Comparison of ENCODE assay signal across 8 mouse cellular contexts in the genomic region with DNA sequence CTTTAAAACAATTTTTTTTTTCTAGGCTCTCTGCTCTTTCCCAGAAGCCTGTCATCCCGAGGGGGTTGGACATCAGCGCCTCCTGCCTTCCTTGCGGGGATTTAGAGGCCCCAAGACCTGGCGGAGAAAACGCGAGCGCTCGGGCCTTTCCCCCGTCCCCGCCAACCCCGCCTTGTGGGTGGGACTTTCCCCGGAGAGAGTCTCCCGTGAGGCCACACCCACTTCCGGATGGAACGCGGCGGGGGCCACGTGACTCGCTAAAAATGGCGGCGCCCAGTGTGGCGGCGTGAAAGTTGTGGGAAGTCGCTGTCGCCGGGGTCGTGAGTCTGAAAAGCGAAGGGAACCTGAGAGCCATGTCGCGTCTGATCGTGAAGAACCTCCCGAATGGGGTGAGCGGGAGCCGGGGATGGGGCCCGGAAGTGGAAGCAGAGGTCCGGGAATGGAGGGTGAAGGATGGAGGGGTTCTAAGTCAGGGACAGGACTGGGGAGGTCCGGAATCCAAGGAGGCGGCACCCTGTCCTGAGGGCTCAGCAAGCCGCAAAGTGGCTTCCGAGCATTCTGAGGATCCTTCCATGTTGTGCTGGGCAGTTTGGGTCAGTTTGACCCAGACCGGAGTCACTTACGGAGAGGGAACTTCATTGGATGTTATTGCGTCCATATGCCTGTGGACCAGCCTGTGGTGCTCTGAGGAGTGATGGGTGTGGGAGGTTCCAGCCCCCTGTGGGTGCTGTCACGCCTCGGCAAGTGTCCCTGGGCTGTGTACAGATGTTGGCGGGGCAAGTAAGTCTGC. TPM values are rescaled to one million over a fixed set of nuclear protein-coding genes. Genes with fewer than 3 reads are reported as not detected.
DNase-seq lines count a peak whose midpoint lies in the region; ATAC-seq and TF ChIP-seq lines count a peak whose summit lies in the region.

Gene Rbm19 (plus strand): TSS at position 205 of the 790 bp plus-strand sequence.

- H3K4me2 ChIP-seq in lung, postnatal 0 days (replicated peaks; ENCODE audit: low read depth, low read length): peak within 1 kb of the TSS; percentile 83

- peaks cover 0 to 4% of the 10 kb centered on the region in 2 experiments; a peak in 2 of 4 replicates for H3K4me1 ChIP-seq in MEL (ENCODE audit: control insufficient read depth in 1 of 2, insufficient read depth in 2 of 2, low read length in 2 of 2)
- no peaks in the 10 kb centered on the region for H3K4me1 ChIP-seq in cerebellum, adult 2 months (ENCODE audit: control insufficient read depth, insufficient read depth, low read length)
- peaks cover 8% of the 10 kb centered on the region for H3K4me1 ChIP-seq in hindbrain, embryonic 10.5 days (replicated peaks)
- peaks cover 4% of the 10 kb centered on the region; the same call in 1 of the 2 replicates for H3K4me1 ChIP-seq in lung, postnatal 0 days (ENCODE audit: insufficient read depth, low read depth, low read length)

- under 1% methylated on average over 46 of the region's 46 CpGs for WGBS in cerebellum, adult 2 months
- under 1% methylated on average over 46 of the region's 46 CpGs for WGBS in hindbrain, embryonic 10.5 days
- under 1% methylated on average over 46 of the region's 46 CpGs for WGBS in lung, postnatal 0 days

- H3K9ac ChIP-seq in MEL (ENCODE audit: control insufficient read depth, low read depth, low read length, poor library complexity, severe bottlenecking): peak within 1 kb of the TSS; percentile 79
- peak within 1 kb of the TSS; percentile 46 for H3K9ac ChIP-seq in lung, postnatal 0 days (replicated peaks; ENCODE audit: low read depth)

- peak within 1 kb of the TSS; percentile 22 for H3K27ac ChIP-seq in MEL (ENCODE audit: control insufficient read depth, low read depth, low read length)
- H3K27ac ChIP-seq in cerebellum, adult 2 months (ENCODE audit: insufficient read depth, low read length): no peak within 1 kb of the TSS
- peak within 1 kb of the TSS; percentile 81 for H3K27ac ChIP-seq in hindbrain, embryonic 10.5 days
- H3K27ac ChIP-seq in lung, postnatal 0 days (ENCODE audit: low read length): no peak within 1 kb of the TSS; the same call in 1 of the 2 replicates

- H3K79me2 ChIP-seq in MEL (ENCODE audit: control insufficient read depth, insufficient read depth, low read length, poor library complexity): peaks cover 14% of the 10 kb centered on the region

- no peak for TF ChIP-seq RAD21 in MEL (IDR thresholded peaks at IDR 0.05; ENCODE audit: low read depth, low read length)

- TF ChIP-seq POLR2A in MEL (IDR thresholded peaks at IDR 0.05; ENCODE audit: control insufficient read depth in 1 of 2, insufficient read depth in 1 of 2, low read depth in 1 of 2, low read length in 2 of 2, poor library complexity in 1 of 2): peak; percentile 85 to 92
- peak; percentile 75; the same call in 1 of the 2 replicates for TF ChIP-seq POLR2A in cerebellum, adult 2 months (IDR thresholded peaks at IDR 0.05; ENCODE audit: borderline replicate concordance, insufficient read depth, low read length)

- DNase-seq in MEL (ENCODE audit: low read depth, low spot score): peak; percentile 92
- peak; percentile 91 for DNase-seq in cerebellum, adult 2 months
- DNase-seq in forelimb bud, embryonic 11.5 days (ENCODE audit: low read depth, low spot score): peak; percentile 89
- DNase-seq in hindbrain, embryonic 10.5 days (ENCODE audit: low spot score): peak; percentile 90
- DNase-seq in layer of hippocampus, adult 9-11 months: peak; percentile 89
- DNase-seq in lung, postnatal 0 days (ENCODE audit: low spot score): peak; percentile 95
- peak; percentile 85 for DNase-seq in ovary, postnatal 14 days (ENCODE audit: low spot score)
- DNase-seq in thymus, postnatal 14 days: peak; percentile 95

- peak; percentile 96 for ATAC-seq in lung, postnatal 0 days

- no peak for TF ChIP-seq EP300 in MEL (IDR thresholded peaks at IDR 0.05; ENCODE audit: low read depth in 1 of 2, low read length in 2 of 2)
- no peak for TF ChIP-seq EP300 in lung, postnatal 0 days (IDR thresholded peaks at IDR 0.05)

- TF ChIP-seq CTCF in MEL (IDR thresholded peaks at IDR 0.05 in 2 of 3, conservative IDR thresholded peaks at IDR 0.05 in 1 of 3; ENCODE audit: control insufficient read depth in 1 of 3, insufficient read depth in 1 of 3, low read depth in 2 of 3, low read length in 3 of 3, poor library complexity in 1 of 3, severe bottlenecking in 1 of 3): peak in 2 of 3 experiments; percentile 16 to 30; a peak in 2 of 6 replicates
- TF ChIP-seq CTCF in cerebellum, adult 2 months (IDR thresholded peaks at IDR 0.05; ENCODE audit: borderline replicate concordance, insufficient read depth, low read depth, low read length): peak; percentile 10; the same call in 1 of the 2 replicates
- peak; percentile 54 for TF ChIP-seq CTCF in lung, postnatal 0 days (IDR thresholded peaks at IDR 0.05)

- H3K36me3 ChIP-seq in MEL (ENCODE audit: control insufficient read depth in 1 of 2, insufficient read depth in 2 of 2, low read length in 2 of 2): peaks cover 0 to 5% of the 10 kb centered on the region in 2 experiments; a peak in 3 of 4 replicates
- H3K36me3 ChIP-seq in hindbrain, embryonic 10.5 days: peaks cover 32% of the 10 kb centered on the region
- H3K36me3 ChIP-seq in lung, postnatal 0 days (ENCODE audit: insufficient read depth, low read length): peaks cover 15% of the 10 kb centered on the region; the same call in 1 of the 2 replicates

- H3K9me3 ChIP-seq in MEL (replicated peaks; ENCODE audit: insufficient read depth, low read length): no peaks in the 10 kb centered on the region
- no peaks in the 10 kb centered on the region for H3K9me3 ChIP-seq in hindbrain, embryonic 10.5 days
- H3K9me3 ChIP-seq in lung, postnatal 0 days (ENCODE audit: low read length): no peaks in the 10 kb centered on the region

- H3K4me3 ChIP-seq in MEL (ENCODE audit: control insufficient read depth in 1 of 2, insufficient read depth in 1 of 2, low read depth in 2 of 2, low read length in 2 of 2): peak within 1 kb of the TSS; percentile 84 to 97
- peak within 1 kb of the TSS; percentile 83 for H3K4me3 ChIP-seq in cerebellum, adult 2 months (replicated peaks; ENCODE audit: insufficient read depth, low read depth, low read length)
- H3K4me3 ChIP-seq in hindbrain, embryonic 10.5 days: peak within 1 kb of the TSS; percentile 91
- peak within 1 kb of the TSS; percentile 80 for H3K4me3 ChIP-seq in lung, postnatal 0 days (ENCODE audit: low read depth, low read length)

- no peaks in the 10 kb centered on the region for H3K27me3 ChIP-seq in MEL (ENCODE audit: control insufficient read depth in 1 of 2, insufficient read depth in 2 of 2, low read length in 2 of 2)
- H3K27me3 ChIP-seq in cerebellum, adult 2 months (ENCODE audit: control insufficient read depth, insufficient read depth, low read length): no peaks in the 10 kb centered on the region; the same call in 1 of the 2 replicates
- no peaks in the 10 kb centered on the region for H3K27me3 ChIP-seq in hindbrain, embryonic 10.5 days (ENCODE audit: insufficient read depth, poor library complexity, severe bottlenecking)
- no peaks in the 10 kb centered on the region for H3K27me3 ChIP-seq in lung, postnatal 0 days (replicated peaks; ENCODE audit: insufficient read depth, low read length)

TF ChIP-seq in MEL, 35 proteins besides CTCF, POLR2A, EP300 and RAD21 (continues in another document):
- TF ChIP-seq MAX (IDR thresholded peaks at IDR 0.05; ENCODE audit: low read length) (peak; percentile 98), MEF2A (IDR thresholded peaks at IDR 0.05; ENCODE audit: extremely low read depth, insufficient replicate concordance, low read depth, low read length, poor library complexity, severe bottlenecking) (no peak), MYC (IDR thresholded peaks at IDR 0.05; ENCODE audit: low read depth, low read length) (peak; percentile 89; the same call in 1 of the 2 replicates), ZNF384 (IDR thresholded peaks at IDR 0.05; ENCODE audit: low read depth, low read length) (no peak), TCF12 (IDR thresholded peaks at IDR 0.05; ENCODE audit: low read depth, low read length) (peak; percentile 49; the same call in 1 of the 2 replicates), ELF1 (IDR thresholded peaks at IDR 0.05; ENCODE audit: low read depth, low read length) (peak; percentile 94), MXI1 (IDR thresholded peaks at IDR 0.05; ENCODE audit: low read depth, low read length) (peak; percentile 100), TAL1 (IDR thresholded peaks at IDR 0.05; ENCODE audit: low read length) (no peak), CHD2 (IDR thresholded peaks at IDR 0.05; ENCODE audit: low read length) (no peak), ZC3H11A (IDR thresholded peaks at IDR 0.05; ENCODE audit: low read depth, low read length) (no peak), USF1 (IDR thresholded peaks at IDR 0.05; ENCODE audit: low read depth, low read length) (peak; percentile 99), E2F4 (IDR thresholded peaks at IDR 0.05; ENCODE audit: borderline replicate concordance, low read depth, low read length) (no peak), JUND (IDR thresholded peaks at IDR 0.05; ENCODE audit: low read depth, low read length) (no peak), NELFE (IDR thresholded peaks at IDR 0.05; ENCODE audit: low read depth, low read length) (peak; percentile 64; the same call in 1 of the 2 replicates), BHLHE40 (IDR thresholded peaks at IDR 0.05; ENCODE audit: borderline replicate concordance, low read depth, low read length) (no peak; the same call in 1 of the 2 replicates), GATA1 (IDR thresholded peaks at IDR 0.05; ENCODE audit: low read depth, low read length) (no peak), MAZ (IDR thresholded peaks at IDR 0.05; ENCODE audit: low read depth, low read length) (no peak), MYB (IDR thresholded peaks at IDR 0.05; ENCODE audit: low read depth, low read length) (no peak), KAT2A (conservative IDR thresholded peaks at IDR 0.05; ENCODE audit: low read depth, low read length) (no peak; the same call in 1 of the 2 replicates), RCOR1 (IDR thresholded peaks at IDR 0.05; ENCODE audit: low read depth, low read length) (no peak), GABPA (IDR thresholded peaks at IDR 0.05; ENCODE audit: low read depth, low read length) (no peak), POLR2AphosphoS2 (IDR thresholded peaks at IDR 0.05; ENCODE audit: low read length) (peak; percentile 46; the same call in 1 of the 2 replicates), SMC3 (IDR thresholded peaks at IDR 0.05; ENCODE audit: low read depth, low read length) (no peak), ETS1 (IDR thresholded peaks at IDR 0.05; ENCODE audit: low read depth, low read length) (no peak)

RNA-seq across cellular contexts. Expression of gene Rbm19, which starts in this region (rescaled TPM):
- total RNA-seq in MEL (2012; rRNA removed): 57.1 and 66.3 TPM in 2 replicates
- polyA plus RNA-seq in MEL (2012; ENCODE audit: insufficient read depth in 1 of 2, insufficient read length in 2 of 2, low read depth in 1 of 2, low replicate concordance in 2 of 2, missing spikeins in 1 of 2): 10 to 100 TPM in 1 of 2 experiments, not detected in 1; 74.3 TPM
- 13.8 and 15.3 TPM in 2 replicates for polyA plus RNA-seq in cerebellum, adult 2 months (2012; rRNA removed)
- polyA plus RNA-seq in hindbrain, embryonic 10.5 days (2016; fragmentation: Nextera tagmentation; extraction: Ambion mirVana): 27.6 and 31.9 TPM in 2 replicates
- 6.0 and 7.4 TPM in 2 replicates for polyA plus RNA-seq in lung, postnatal 0 days (2015; fragmentation: Nextera tagmentation; extraction: Ambion mirVana)

Comparison
In these comparisons a context has a peak if more than half of its experiments do, and no peak if none do; other contexts are left out.
1. H3K27ac ChIP-seq: peak in MEL (single experiment) and hindbrain, embryonic 10.5 days (single experiment); none in cerebellum, adult 2 months (single experiment) and lung, postnatal 0 days (single experiment).
2. Peak in every context shown above with its lines, with median percentiles within 50 percentile points of each other: DNase-seq, H3K4me3 ChIP-seq and CTCF ChIP-seq.